In genomic region chr11:113178375-113178774, GRCm38 (mm10) we compare ENCODE assay signal across 20 mouse cellular contexts.
A peak's percentile ranks its signal among the peaks of the same experiment; 100 is the strongest.
DNase-seq lines count a peak whose midpoint lies in the region; ATAC-seq lines count a peak whose summit lies in the region.
"Had no signal": no experiment of that assay in that cellular context is flagged by ENCODE, and none has a peak within 500 bp of the region (broad histone marks: within the 10 kb centered on the region; RNA-seq: fewer than 3 reads in every experiment).

No protein-coding gene starts in this region.

- intact Hi-C loops in left cerebral cortex, postnatal 4 days (cut with DNase I): loop anchor here (5.0 to 10.0 kb wide), 3 partner anchors 119 to 476 kb away; partner anchors contain the start of gene Slc39a11

- peak overlapping the region; percentile 51 for H3K27ac ChIP-seq in forebrain, embryonic 10.5 days
- no peak overlapping the region for H3K27ac ChIP-seq in forebrain, embryonic 11.5 days (ENCODE audit: low read depth, low read length)
- no peak overlapping the region; the same call in 1 of the 2 replicates for H3K27ac ChIP-seq in forebrain, embryonic 16.5 days (ENCODE audit: low read length)
- H3K27ac ChIP-seq: gastrocnemius, adult 2 months; neural tube, embryonic 15.5 days had no signal

- ATAC-seq in forebrain, embryonic 11.5 days (replicated peaks; ENCODE audit: low FRiP score): no peak
- ATAC-seq in forebrain, embryonic 16.5 days: no peak
- ATAC-seq: liver, postnatal 0 days had no signal

- H3K9me3 ChIP-seq in forebrain, embryonic 10.5 days: no peaks in the 10 kb centered on the region
- H3K9me3 ChIP-seq in forebrain, embryonic 11.5 days (ENCODE audit: control insufficient read depth, low read length): no peaks in the 10 kb centered on the region
- no peaks in the 10 kb centered on the region for H3K9me3 ChIP-seq in forebrain, embryonic 16.5 days (ENCODE audit: control insufficient read depth, low read length)
- H3K9me3 ChIP-seq: neural tube, embryonic 15.5 days had no signal

- no peak for DNase-seq in forebrain, embryonic 10.5 days (ENCODE audit: extremely low spot score, low spot score)
- no peak for DNase-seq in forebrain, embryonic 11.5 days (ENCODE audit: low spot score)
- DNase-seq in left cerebral cortex, postnatal 4 days: peak; percentile 55
- no peak for DNase-seq in left cerebral cortex, adult 18-20 months (ENCODE audit: low spot score in 2 of 2)
- DNase-seq in brain, adult 2 months (ENCODE audit: low read depth, low spot score): peak; percentile 37
- DNase-seq in gastrocnemius, postnatal 25 days: no peak
- DNase-seq: adrenal gland, postnatal 36 days; cerebellum, postnatal 36 days; gastrocnemius, adult 2 months; heart, postnatal 10 days; kidney, adult 11 months; liver, postnatal 0 days; lung, postnatal 14 days; spleen, adult 18-20 months; thymus, adult 18-20 months; thymus, postnatal 4 days had no signal

- no peak overlapping the region for H3K4me2 ChIP-seq in forebrain, embryonic 11.5 days (ENCODE audit: low read depth, low read length, severe bottlenecking)
- no peak overlapping the region for H3K4me2 ChIP-seq in forebrain, embryonic 16.5 days (ENCODE audit: low read length)
- H3K4me2 ChIP-seq: heart, embryonic 11.5 days; neural tube, embryonic 15.5 days had no signal

- H3K36me3 ChIP-seq in forebrain, embryonic 10.5 days (replicated peaks): no peaks in the 10 kb centered on the region
- H3K36me3 ChIP-seq in forebrain, embryonic 11.5 days (ENCODE audit: control insufficient read depth, insufficient read depth, low read length): no peaks in the 10 kb centered on the region
- H3K36me3 ChIP-seq in forebrain, embryonic 16.5 days (ENCODE audit: control insufficient read depth, insufficient read depth): no peaks in the 10 kb centered on the region
- H3K36me3 ChIP-seq: neural tube, embryonic 15.5 days had no signal

- WGBS in forebrain, embryonic 10.5 days: 85% methylated on average over 7 of the region's 7 CpGs
- WGBS in forebrain, embryonic 11.5 days: 88% methylated on average over 7 of the region's 7 CpGs
- 56% methylated on average over 7 of the region's 7 CpGs for WGBS in forebrain, embryonic 16.5 days

- peaks cover 95% of the 10 kb centered on the region for H3K4me1 ChIP-seq in forebrain, embryonic 10.5 days
- peaks cover 23% of the 10 kb centered on the region for H3K4me1 ChIP-seq in forebrain, embryonic 11.5 days (replicated peaks; ENCODE audit: control insufficient read depth, insufficient read depth, low read length)
- H3K4me1 ChIP-seq in forebrain, embryonic 16.5 days (replicated peaks; ENCODE audit: control insufficient read depth, insufficient read depth, low read length): peaks cover 62% of the 10 kb centered on the region

- H3K9ac ChIP-seq in forebrain, embryonic 11.5 days (ENCODE audit: low read length): no peak overlapping the region; the same call in 1 of the 2 replicates
- peak overlapping the region; percentile 26; the same call in 1 of the 2 replicates for H3K9ac ChIP-seq in forebrain, embryonic 16.5 days (replicated peaks; ENCODE audit: low read depth, low read length)
- H3K9ac ChIP-seq: liver, postnatal 0 days; neural tube, embryonic 15.5 days had no signal

- peaks cover 14% of the 10 kb centered on the region for H3K27me3 ChIP-seq in forebrain, embryonic 10.5 days (ENCODE audit: poor library complexity, severe bottlenecking)
- H3K27me3 ChIP-seq in forebrain, embryonic 11.5 days (ENCODE audit: control insufficient read depth, insufficient read depth, low read length): no peaks in the 10 kb centered on the region
- H3K27me3 ChIP-seq in forebrain, embryonic 16.5 days (replicated peaks; ENCODE audit: control insufficient read depth, insufficient read depth, low read length): no peaks in the 10 kb centered on the region
- H3K27me3 ChIP-seq: neural tube, embryonic 15.5 days had no signal

- H3K4me3 ChIP-seq in forebrain, embryonic 10.5 days: no peak overlapping the region
- H3K4me3 ChIP-seq in forebrain, embryonic 11.5 days (ENCODE audit: low read depth, low read length): no peak overlapping the region
- H3K4me3 ChIP-seq in forebrain, embryonic 16.5 days (replicated peaks; ENCODE audit: low read length): no peak overlapping the region
- H3K4me3 ChIP-seq: gastrocnemius, adult 2 months; megakaryocyte, embryonic 14.5 days; neural tube, embryonic 15.5 days had no signal

Comparison
In these comparisons a context has a peak if more than half of its experiments do, and no peak if none do; other contexts are left out.
1. DNase-seq: peak in left cerebral cortex, postnatal 4 days (single experiment) and brain, adult 2 months (single experiment); none in forebrain, embryonic 10.5 days (single experiment), forebrain, embryonic 11.5 days (single experiment), left cerebral cortex, adult 18-20 months (0 of 2) and gastrocnemius, postnatal 25 days (single experiment).